Mouse (Mus musculus): ENCODE measurements around the gene Serpini1. TPM values are rescaled to one million over a fixed set of nuclear protein-coding genes. Genes with fewer than 3 reads are reported as not detected.

Serpini1 gene
- total and polyA plus RNA-seq, 3 experiments = 1.1 to 2.5 (median 1.2) TPM

GRCm38 (mm10) chr3:75575582-75575981 is 18.2 kb downstream of the Serpini1 start:
- dilution Hi-C loops (cut with MboI; ENCODE audit: extremely low pct_ligation_motif_present, extremely low pct_unique_long_range_greater_than_20kb, low sequenced_read_pairs) = no loop called here
- in situ Hi-C loops (cut with MboI; ENCODE audit: low pct_ligation_motif_present, low pct_unique_long_range_greater_than_20kb, low sequenced_read_pairs) = no loop called here
- H3K36me3 ChIP-seq (replicated peaks in 1 of 2; ENCODE audit: control insufficient read depth in 1 of 2, insufficient read depth in 1 of 2, low read length in 1 of 2) = no peaks in the 10 kb centered on the region
- DNase-seq (ENCODE audit: extremely low read depth) = no peak
- H3K9ac ChIP-seq (ENCODE audit: insufficient read depth, low read depth) = no peak overlapping the region
- H3K27ac ChIP-seq (ENCODE audit: insufficient read depth, low read depth) = no peak overlapping the region
- peaks cover 0 to 14% of the 10 kb centered on the region in 2 experiments; a peak in 1 of 4 replicates for H3K4me1 ChIP-seq (ENCODE audit: control insufficient read depth in 1 of 2, insufficient read depth in 2 of 2)
- H3K9me3 ChIP-seq (replicated peaks; ENCODE audit: low read length) = no peaks in the 10 kb centered on the region
- no peaks in the 10 kb centered on the region for H3K27me3 ChIP-seq (replicated peaks)
- no peaks in the 10 kb centered on the region for H3K79me2 ChIP-seq (replicated peaks; ENCODE audit: control insufficient read depth, extremely low read depth, insufficient read depth, poor library complexity, severe bottlenecking)
- no peak overlapping the region for H3K4me2 ChIP-seq (ENCODE audit: insufficient read depth, low read depth, poor library complexity, severe bottlenecking)
- H3K4me3 ChIP-seq (replicated peaks in 1 of 3; ENCODE audit: low read depth in 2 of 3, low read length in 2 of 3, poor library complexity in 1 of 3) = no peak overlapping the region
- TF ChIP-seq USF2 (conservative IDR thresholded peaks at IDR 0.05; ENCODE audit: low read depth, low read length) (no peak), RAD21 (IDR thresholded peaks at IDR 0.05; ENCODE audit: low read depth, low read length) (no peak), SIN3A (IDR thresholded peaks at IDR 0.05; ENCODE audit: low read length) (no peak), ZKSCAN1 (IDR thresholded peaks at IDR 0.05; ENCODE audit: borderline replicate concordance, low read depth, low read length) (no peak), TCF12 (IDR thresholded peaks at IDR 0.05; ENCODE audit: low read depth, low read length) (no peak), CHD1 (IDR thresholded peaks at IDR 0.05; ENCODE audit: low read depth, low read length) (no peak), IRF4 (IDR thresholded peaks at IDR 0.05; ENCODE audit: low read depth, low read length) (no peak), JUND (conservative IDR thresholded peaks at IDR 0.05; ENCODE audit: low read depth, low read length) (no peak), ZNF384 (IDR thresholded peaks at IDR 0.05; ENCODE audit: low read depth, low read length) (no peak), JUN (IDR thresholded peaks at IDR 0.05; ENCODE audit: insufficient read depth, low read depth, low read length) (no peak), CTCF (conservative IDR thresholded peaks at IDR 0.05 in 1 of 2, IDR thresholded peaks at IDR 0.05 in 1 of 2; ENCODE audit: low read depth in 2 of 2, low read length in 2 of 2) (no peak), KAT2A (IDR thresholded peaks at IDR 0.05; ENCODE audit: insufficient replicate concordance, low read length) (no peak), BHLHE40 (IDR thresholded peaks at IDR 0.05; ENCODE audit: low read depth, low read length) (no peak), POLR2AphosphoS2 (IDR thresholded peaks at IDR 0.05; ENCODE audit: low read depth, low read length) (no peak)

GRCm38 (mm10) chr3:75579352-75579751 is 22.0 kb downstream of the Serpini1 start:
- DNase-seq (ENCODE audit: extremely low read depth) = peak; percentile 55
- H3K27ac ChIP-seq (ENCODE audit: insufficient read depth, low read depth) = no peak overlapping the region
- no peaks in the 10 kb centered on the region for H3K36me3 ChIP-seq (replicated peaks in 1 of 2; ENCODE audit: control insufficient read depth in 1 of 2, insufficient read depth in 1 of 2, low read length in 1 of 2)
- H3K9me3 ChIP-seq (replicated peaks; ENCODE audit: low read length) = no peaks in the 10 kb centered on the region
- H3K27me3 ChIP-seq (replicated peaks) = no peaks in the 10 kb centered on the region
- no peak overlapping the region for H3K4me2 ChIP-seq (ENCODE audit: insufficient read depth, low read depth, poor library complexity, severe bottlenecking)
- in situ Hi-C loops (cut with MboI; ENCODE audit: low pct_ligation_motif_present, low pct_unique_long_range_greater_than_20kb, low sequenced_read_pairs) = no loop called here
- no peak overlapping the region for H3K4me3 ChIP-seq (replicated peaks in 1 of 3; ENCODE audit: low read depth in 2 of 3, low read length in 2 of 3, poor library complexity in 1 of 3)
- dilution Hi-C loops (cut with MboI; ENCODE audit: extremely low pct_ligation_motif_present, extremely low pct_unique_long_range_greater_than_20kb, low sequenced_read_pairs) = no loop called here
- TF ChIP-seq SMC3 (IDR thresholded peaks at IDR 0.05; ENCODE audit: low read depth, low read length) = no peak
- peak; percentile 20 for TF ChIP-seq RAD21 (IDR thresholded peaks at IDR 0.05; ENCODE audit: low read depth, low read length)
- TF ChIP-seq CTCF (conservative IDR thresholded peaks at IDR 0.05 in 1 of 2, IDR thresholded peaks at IDR 0.05 in 1 of 2; ENCODE audit: low read depth in 2 of 2, low read length in 2 of 2) = peak; percentile 33 to 46; a peak in 3 of 4 replicates
- TF ChIP-seq NELFE (IDR thresholded peaks at IDR 0.05; ENCODE audit: low read depth, low read length) = no peak
- no peak for TF ChIP-seq MAZ (IDR thresholded peaks at IDR 0.05; ENCODE audit: low read depth, low read length)
- H3K9ac ChIP-seq (ENCODE audit: insufficient read depth, low read depth) = no peak overlapping the region
- H3K4me1 ChIP-seq (ENCODE audit: control insufficient read depth in 1 of 2, insufficient read depth in 2 of 2) = peaks cover 0 to 3% of the 10 kb centered on the region in 2 experiments; a peak in 1 of 4 replicates
- H3K79me2 ChIP-seq (replicated peaks; ENCODE audit: control insufficient read depth, extremely low read depth, insufficient read depth, poor library complexity, severe bottlenecking) = no peaks in the 10 kb centered on the region

Measured in CH12.LX (cell line).